Mouse (Mus musculus) lung, adult 2 months (tissue): ENCODE results near the gene Tenm4.

Source experiments
- CTCF ChIP-seq: fragments of 200-500 bp; IDR thresholded peaks from 2 replicates; pipeline ENCODE4 v1.5.1; 2011; ENCODE audit warnings: mild to moderate bottlenecking, low read length, control low read depth; ENCODE audit not compliant: insufficient read depth
- POLR2A ChIP-seq: fragments of 200-500 bp; IDR thresholded peaks from 2 replicates; pipeline ENCODE4 v1.6.1; 2011; ENCODE audit warnings: low read depth, mild to moderate bottlenecking, control low read depth, low read length, borderline replicate concordance; ENCODE audit errors: extremely low read depth

DNA sequence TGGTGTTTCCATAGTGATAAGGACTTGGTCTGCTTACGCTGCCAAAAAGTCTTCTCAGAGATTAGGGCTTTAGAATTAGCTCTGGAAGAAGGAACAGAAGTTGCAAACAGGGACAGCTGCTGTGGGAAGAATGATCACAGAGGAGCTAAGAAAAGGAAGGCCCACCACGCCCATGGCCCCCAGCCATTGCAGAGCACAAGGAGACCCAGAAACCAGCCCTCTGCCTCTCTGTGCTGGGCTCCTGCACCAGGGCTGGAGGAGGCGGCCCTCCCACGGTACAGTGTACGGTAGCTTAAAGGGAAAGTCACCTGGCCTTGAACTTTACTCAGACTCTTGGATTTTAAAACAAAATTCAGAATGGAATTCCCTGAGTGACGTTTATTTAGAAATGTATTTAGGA lies 597.7 kb downstream of the Tenm4 start:
- TF ChIP-seq CTCF: no peak
- TF ChIP-seq POLR2A: no peak
